Mouse (Mus musculus) liver, embryonic 12.5 days (tissue): Measurements from ENCODE around the gene Mamdc2. TPM values are rescaled to one million over a fixed set of nuclear protein-coding genes. Genes with fewer than 3 reads are reported as not detected.

ENCODE experiments used
- ATAC-seq: fragments of 200-750 bp; cut with Nextera tagmentation; 2 replicates; pipeline ENCODE4 v1.8.0; 2017; ENCODE audit warnings: moderate number of reproducible peaks, mild to moderate bottlenecking, moderate library complexity
- H3K27ac ChIP-seq: fragments of 300-500 bp; sonication (generic); 2 replicates; pipeline ENCODE4 v1.5.1; 2016; ENCODE audit warnings: mild to moderate bottlenecking
- H3K27me3 ChIP-seq: fragments of 300-500 bp; sonication (generic); replicated peaks from 2 replicates; pipeline ENCODE4 v1.6.1; 2016; ENCODE audit warnings: mild to moderate bottlenecking, moderate library complexity
- H3K36me3 ChIP-seq: fragments of 300-500 bp; sonication (generic); 2 replicates; pipeline ENCODE4 v1.6.1; 2016; ENCODE audit warnings: mild to moderate bottlenecking, moderate library complexity
- H3K4me1 ChIP-seq: fragments of 300-500 bp; sonication (generic); 2 replicates; pipeline ENCODE4 v1.6.1; 2016
- H3K4me2 ChIP-seq: fragments of 300-500 bp; sonication (generic); 2 replicates; pipeline ENCODE4 v1.6.1; 2016; ENCODE audit warnings: mild to moderate bottlenecking, moderate library complexity
- H3K4me3 ChIP-seq: fragments of 300-500 bp; sonication (generic); 2 replicates; pipeline ENCODE4 v1.5.1; 2016; ENCODE audit warnings: mild to moderate bottlenecking, moderate library complexity
- H3K9ac ChIP-seq: fragments of 300-500 bp; sonication (generic); 2 replicates; pipeline ENCODE4 v1.6.1; 2016; ENCODE audit warnings: mild to moderate bottlenecking, moderate library complexity
- H3K9me3 ChIP-seq: fragments of 300-500 bp; sonication (generic); replicated peaks from 2 replicates; pipeline ENCODE4 v1.6.1; 2016; ENCODE audit warnings: mild to moderate bottlenecking, moderate library complexity
- WGBS: fragments of 180-500 bp; shearing (Covaris S2); methylation state at CpG from one replicate; pipeline ENCODE4 v1.1.7; 2016; ENCODE audit not compliant: insufficient replicate concordance; 5-methylcytosine and 5-hydroxymethylcytosine counted together
- polyA plus RNA-seq: library from polyadenylated mRNA; unstranded; fragments of >200 nt; fragmentation: Nextera tagmentation; extraction: Ambion mirVana; gene quantifications from 2 replicates; pipeline ENCODE4 v1.2.1, GENCODE M21; 2016

Mamdc2 gene
- polyA plus RNA-seq, 1 experiment from 2014 or later, result 0.33 TPM

GRCm38 (mm10) chr19:23410800-23411199 is 37.4 kb downstream of the Mamdc2 start:
- Histone ChIP-seq H3K9me3 (no peaks in the 10 kb centered on the region), H3K9ac (no peak overlapping the region), H3K27ac (no peak overlapping the region), H3K27me3 (no peaks in the 10 kb centered on the region), H3K4me1 (no peaks in the 10 kb centered on the region), H3K4me2 (no peak overlapping the region), H3K4me3 (no peak overlapping the region), H3K36me3 (no peaks in the 10 kb centered on the region)
- WGBS, result 73% methylated on average over 5 of the region's 5 CpGs
- ATAC-seq, result no peak

DNA sequence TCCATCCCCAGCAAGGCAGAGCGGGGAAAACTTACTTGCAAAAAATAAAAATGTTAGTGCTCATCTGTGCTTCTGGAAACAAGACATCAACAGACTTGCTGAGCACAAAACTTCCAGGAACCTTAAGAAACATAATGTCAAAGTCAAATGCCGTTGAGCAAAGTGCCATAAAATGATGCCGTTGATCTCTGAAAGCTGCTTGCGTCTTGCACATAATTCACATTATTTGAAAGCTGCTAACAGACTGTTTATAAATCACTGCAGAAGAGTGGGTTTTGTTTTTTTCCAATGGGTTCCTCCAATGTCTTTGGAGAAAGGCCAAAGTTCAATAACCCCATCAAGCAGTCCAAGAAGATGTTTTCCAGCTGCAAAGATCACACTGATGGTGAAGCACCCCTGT is 37.9 kb downstream of the Mamdc2 start:
- no peaks in the 10 kb centered on the region for H3K36me3 ChIP-seq
- no peaks in the 10 kb centered on the region for H3K9me3 ChIP-seq
- no peak overlapping the region for H3K27ac ChIP-seq
- H3K4me1 ChIP-seq, result no peaks in the 10 kb centered on the region
- 74% methylated on average over 4 of the region's 4 CpGs for WGBS
- ATAC-seq, result no peak
- H3K27me3 ChIP-seq, result no peaks in the 10 kb centered on the region
- no peak overlapping the region for H3K9ac ChIP-seq
- no peak overlapping the region for H3K4me2 ChIP-seq
- H3K4me3 ChIP-seq, result no peak overlapping the region

DNA sequence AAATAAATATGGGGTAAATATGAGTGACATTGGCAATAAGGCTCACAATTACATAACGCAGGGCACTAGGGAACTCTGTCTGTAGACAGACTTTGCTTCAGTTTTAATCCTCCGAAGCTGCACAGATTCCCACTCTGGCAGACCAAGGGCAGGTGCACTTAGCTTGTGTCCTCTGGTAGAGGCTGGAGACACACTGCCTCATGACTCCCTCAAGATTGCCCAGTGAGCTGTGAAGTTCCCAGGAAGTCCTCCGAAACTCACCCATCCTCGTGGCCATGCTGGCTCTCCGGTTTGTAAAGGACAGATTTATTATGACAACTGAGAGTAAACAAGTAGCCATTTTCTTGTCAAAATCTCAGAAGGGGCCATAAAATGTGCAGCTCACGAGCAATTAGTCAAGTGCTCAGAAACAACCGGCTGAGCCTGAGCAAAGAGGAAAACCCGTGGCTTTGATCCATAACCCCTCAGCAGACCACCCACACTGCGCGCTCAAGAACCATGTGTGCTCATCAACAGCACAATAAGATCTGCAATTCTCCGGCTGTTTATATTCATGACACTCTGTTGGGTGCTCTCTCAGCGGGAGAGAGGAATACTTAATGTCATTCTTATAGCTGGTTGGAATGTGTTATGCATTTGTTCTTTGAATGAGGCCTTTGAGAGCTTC is 46.6 kb downstream of the Mamdc2 start:
- 69% methylated on average over 12 of the region's 12 CpGs for WGBS
- no peak for ATAC-seq
- H3K4me2 ChIP-seq, result no peak overlapping the region
- H3K4me3 ChIP-seq, result no peak overlapping the region
- no peak overlapping the region for H3K9ac ChIP-seq
- H3K9me3 ChIP-seq, result no peaks in the 10 kb centered on the region
- no peak overlapping the region for H3K27ac ChIP-seq
- H3K27me3 ChIP-seq, result no peaks in the 10 kb centered on the region
- H3K36me3 ChIP-seq, result no peaks in the 10 kb centered on the region
- no peaks in the 10 kb centered on the region for H3K4me1 ChIP-seq

DNA sequence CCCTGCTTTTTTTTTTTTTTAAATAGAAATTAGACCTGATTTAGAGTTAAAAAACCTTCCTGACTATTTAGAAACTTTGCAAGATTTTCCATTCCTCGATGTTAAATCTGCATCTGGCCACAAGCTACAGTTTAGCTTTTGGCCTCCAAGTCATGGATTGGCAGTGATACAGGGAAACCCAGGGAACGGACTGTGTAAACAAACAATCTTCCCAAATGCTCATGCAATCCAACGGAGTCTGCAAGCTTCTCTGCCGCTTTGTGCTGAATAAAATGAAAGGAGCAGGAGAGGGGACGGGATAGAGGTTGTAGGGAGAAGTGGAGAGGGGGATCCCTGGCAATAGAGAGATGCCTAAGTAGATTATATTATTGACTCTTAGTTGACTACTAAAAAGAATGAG is 47.8 kb downstream of the Mamdc2 start:
- H3K9me3 ChIP-seq, result no peaks in the 10 kb centered on the region
- ATAC-seq, result no peak
- 68% methylated on average over 5 of the region's 5 CpGs for WGBS
- no peak overlapping the region for H3K27ac ChIP-seq
- H3K4me2 ChIP-seq, result no peak overlapping the region
- no peaks in the 10 kb centered on the region for H3K27me3 ChIP-seq
- H3K4me1 ChIP-seq, result no peaks in the 10 kb centered on the region
- no peak overlapping the region for H3K4me3 ChIP-seq
- no peaks in the 10 kb centered on the region for H3K36me3 ChIP-seq
- no peak overlapping the region for H3K9ac ChIP-seq

DNA sequence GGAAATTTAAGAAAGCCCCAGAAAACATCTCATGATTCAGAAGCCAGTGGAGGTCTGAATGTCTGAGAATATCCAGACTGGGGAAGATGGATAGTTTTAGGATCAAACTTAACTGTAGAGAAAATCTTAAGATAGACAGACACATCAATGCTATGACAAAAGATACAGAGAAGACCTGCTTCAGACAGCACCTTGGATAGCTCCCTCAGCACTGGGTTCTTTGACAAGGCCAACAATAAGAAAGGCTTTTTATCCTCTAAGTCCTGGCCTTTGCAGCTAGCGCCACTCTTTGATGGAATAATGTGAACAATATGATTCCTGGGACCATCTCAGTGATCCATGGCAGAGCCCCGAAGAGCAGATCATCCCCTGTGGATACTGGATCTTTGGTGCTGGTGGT is 52.3 kb downstream of the Mamdc2 start:
- H3K36me3 ChIP-seq, result no peaks in the 10 kb centered on the region

GRCm38 (mm10) chr19:23394597-23394996 is 53.6 kb downstream of the Mamdc2 start:
- Histone ChIP-seq H3K36me3 (no peaks in the 10 kb centered on the region), H3K9me3 (no peaks in the 10 kb centered on the region), H3K27ac (no peak overlapping the region), H3K4me2 (no peak overlapping the region), H3K4me3 (no peak overlapping the region), H3K9ac (no peak overlapping the region), H3K4me1 (no peaks in the 10 kb centered on the region), H3K27me3 (no peaks in the 10 kb centered on the region)
- ATAC-seq, result no peak
- 48% methylated on average over 1 of the region's 1 CpGs for WGBS

More for the DNA sequence above, 52.3 kb downstream of the Mamdc2 start:
- H3K9me3 ChIP-seq, result no peaks in the 10 kb centered on the region
- no peak overlapping the region for H3K9ac ChIP-seq
- H3K4me3 ChIP-seq, result no peak overlapping the region
- no peak overlapping the region for H3K27ac ChIP-seq
- no peak overlapping the region for H3K4me2 ChIP-seq
- no peaks in the 10 kb centered on the region for H3K4me1 ChIP-seq
- H3K27me3 ChIP-seq, result no peaks in the 10 kb centered on the region
- ATAC-seq, result no peak
- WGBS, result 52% methylated on average over 2 of the region's 2 CpGs

DNA sequence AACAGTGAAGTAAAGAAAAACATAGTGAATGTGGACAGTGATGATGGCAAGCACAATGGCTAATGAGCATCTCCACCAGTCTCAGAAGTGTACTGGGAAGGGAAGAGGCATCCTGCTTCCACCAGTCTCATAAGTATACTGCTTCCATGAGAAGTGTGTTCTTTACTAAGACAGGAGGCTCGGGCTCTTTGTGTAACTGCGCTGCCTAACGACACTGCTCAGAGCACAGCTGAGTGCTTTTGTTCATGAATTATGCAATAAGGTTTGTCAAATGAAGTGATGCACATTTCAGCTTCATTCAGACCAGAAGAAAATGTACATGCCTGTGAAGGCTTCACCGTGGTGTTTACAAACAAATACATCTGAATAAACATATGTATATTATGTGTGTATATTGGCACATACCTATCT is 59.4 kb downstream of the Mamdc2 start:
- H3K36me3 ChIP-seq, result no peaks in the 10 kb centered on the region
- H3K27ac ChIP-seq, result no peak overlapping the region
- H3K27me3 ChIP-seq, result no peaks in the 10 kb centered on the region
- no peaks in the 10 kb centered on the region for H3K9me3 ChIP-seq
- 65% methylated on average over 4 of the region's 4 CpGs for WGBS
- no peak overlapping the region for H3K4me2 ChIP-seq
- no peaks in the 10 kb centered on the region for H3K4me1 ChIP-seq
- no peak for ATAC-seq
- no peak overlapping the region for H3K9ac ChIP-seq
- H3K4me3 ChIP-seq, result no peak overlapping the region

DNA sequence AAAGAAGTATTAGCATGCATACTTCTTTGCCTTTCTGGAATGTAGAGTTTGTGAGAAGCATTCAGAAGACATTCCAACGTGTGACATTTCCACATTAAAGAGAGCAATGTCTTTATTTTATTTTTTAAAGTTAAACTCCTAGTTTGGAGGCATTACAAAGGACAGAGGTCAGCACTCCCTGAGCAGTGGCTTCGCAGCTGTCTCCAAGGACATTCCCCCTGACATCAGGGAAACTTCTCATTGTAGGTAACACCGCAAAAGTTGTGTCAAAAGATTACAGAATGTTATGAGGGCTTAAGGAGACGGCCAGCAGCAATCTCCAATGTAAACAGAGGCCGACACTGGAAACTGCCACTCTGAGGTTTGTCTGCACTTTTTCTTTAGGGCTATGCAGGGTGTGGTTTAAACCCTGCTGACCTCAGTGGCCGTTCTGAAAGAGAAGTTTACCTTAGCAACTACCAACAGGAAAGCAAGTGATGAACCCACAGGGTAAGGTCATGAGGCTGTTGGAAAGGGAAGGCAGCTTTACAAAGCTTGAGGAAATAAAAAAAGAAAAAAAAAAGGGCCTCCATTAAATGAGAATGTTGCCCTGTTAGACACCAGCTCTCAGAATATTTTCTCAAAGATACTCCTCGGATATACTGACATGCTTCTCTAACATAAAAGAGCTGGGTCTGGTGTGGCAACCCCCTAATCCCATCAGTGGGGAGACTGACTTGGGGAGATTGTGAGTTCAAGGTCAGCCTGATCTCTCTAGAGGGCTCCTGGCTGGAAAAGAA is 60.0 kb downstream of the Mamdc2 start:
- no peak overlapping the region for H3K9ac ChIP-seq
- no peaks in the 10 kb centered on the region for H3K9me3 ChIP-seq
- H3K4me2 ChIP-seq, result no peak overlapping the region
- H3K4me1 ChIP-seq, result no peaks in the 10 kb centered on the region
- no peaks in the 10 kb centered on the region for H3K36me3 ChIP-seq
- H3K4me3 ChIP-seq, result no peak overlapping the region
- H3K27me3 ChIP-seq, result no peaks in the 10 kb centered on the region
- no peak overlapping the region for H3K27ac ChIP-seq
- 32% methylated on average over 7 of the region's 7 CpGs for WGBS
- ATAC-seq, result no peak

- no peaks in the 10 kb centered on the region for H3K4me1 ChIP-seq
- H3K4me2 ChIP-seq, result no peak overlapping the region
- H3K9ac ChIP-seq, result no peak overlapping the region
- no peaks in the 10 kb centered on the region for H3K27me3 ChIP-seq
- H3K36me3 ChIP-seq, result no peaks in the 10 kb centered on the region
- 80% methylated on average over 2 of the region's 2 CpGs for WGBS
- no peaks in the 10 kb centered on the region for H3K9me3 ChIP-seq
- no peak overlapping the region for H3K27ac ChIP-seq
- ATAC-seq, result no peak
- H3K4me3 ChIP-seq, result no peak overlapping the region
Measured at GRCm38 (mm10) chr19:23382396-23382795, 65.8 kb downstream of the Mamdc2 start.

GRCm38 (mm10) chr19:23380968-23381367 is 67.3 kb downstream of the Mamdc2 start:
- no peaks in the 10 kb centered on the region for H3K9me3 ChIP-seq
- 74% methylated on average over 4 of the region's 4 CpGs for WGBS

DNA sequence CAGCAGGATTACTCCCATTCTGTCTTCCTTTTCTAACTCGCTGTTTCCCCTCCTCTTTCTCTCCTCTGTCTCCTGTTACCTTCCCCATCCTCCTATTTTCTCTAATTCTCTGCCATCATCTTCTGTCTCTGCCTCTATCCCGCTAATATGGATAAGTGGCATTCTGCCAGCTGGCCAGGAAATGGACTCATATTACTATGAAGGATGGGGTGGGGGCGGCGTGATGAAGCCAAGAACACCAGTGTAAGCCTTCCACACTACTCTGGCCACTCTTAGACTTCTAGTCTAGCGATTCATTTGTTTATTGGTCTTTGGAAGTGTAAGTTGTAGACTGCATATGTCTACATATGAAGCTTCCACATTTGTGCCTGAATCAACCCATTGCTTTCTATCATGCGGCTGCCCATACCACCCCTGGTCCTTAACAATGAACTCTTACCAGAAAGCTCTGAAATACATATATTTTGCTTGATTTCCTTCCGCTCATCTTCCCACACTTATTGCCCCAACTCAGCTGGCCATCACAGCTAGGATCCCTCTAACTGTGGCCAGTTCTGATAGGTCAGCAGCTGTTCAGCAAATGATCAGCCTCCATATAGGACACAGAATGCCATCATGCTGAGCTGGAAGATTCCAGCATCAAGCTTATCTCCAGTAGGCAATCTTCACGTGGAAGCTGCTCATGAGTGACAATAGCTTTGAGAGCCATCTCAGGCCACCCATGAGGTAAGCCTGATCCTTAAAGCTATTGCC is 68.3 kb downstream of the Mamdc2 start:
- Histone ChIP-seq H3K9ac (no peak overlapping the region), H3K4me2 (no peak overlapping the region), H3K27me3 (no peaks in the 10 kb centered on the region), H3K27ac (no peak overlapping the region), H3K4me1 (no peaks in the 10 kb centered on the region), H3K9me3 (no peaks in the 10 kb centered on the region), H3K4me3 (no peak overlapping the region), H3K36me3 (no peaks in the 10 kb centered on the region)
- WGBS, result 70% methylated on average over 8 of the region's 8 CpGs
- ATAC-seq, result no peak

More at GRCm38 (mm10) chr19:23380968-23381367, 67.3 kb downstream of the Mamdc2 start:
- Histone ChIP-seq H3K9ac (no peak overlapping the region), H3K27ac (no peak overlapping the region), H3K4me2 (no peak overlapping the region), H3K36me3 (no peaks in the 10 kb centered on the region), H3K4me1 (no peaks in the 10 kb centered on the region), H3K4me3 (no peak overlapping the region), H3K27me3 (no peaks in the 10 kb centered on the region)
- ATAC-seq, result no peak

- no peak overlapping the region for H3K4me2 ChIP-seq
- H3K4me1 ChIP-seq, result no peaks in the 10 kb centered on the region
- no peak for ATAC-seq
- no peak overlapping the region for H3K27ac ChIP-seq
- H3K4me3 ChIP-seq, result no peak overlapping the region
- H3K36me3 ChIP-seq, result no peaks in the 10 kb centered on the region
- no peaks in the 10 kb centered on the region for H3K9me3 ChIP-seq
- WGBS, result 57% methylated on average over 11 of the region's 11 CpGs
- H3K9ac ChIP-seq, result no peak overlapping the region
- H3K27me3 ChIP-seq, result no peaks in the 10 kb centered on the region
Measured at GRCm38 (mm10) chr19:23376536-23377201, 71.6 kb downstream of the Mamdc2 start.
